Mouse (Mus musculus) thymus, postnatal 14 days (tissue): ENCODE measurements around the gene Apip.

ENCODE experiments used
- DNase-seq: peaks from one replicate; pipeline ENCODE4 v3.0.0; 2021

Apip gene

GRCm38 (mm10) chr2:103073219-103073982 is at the start of gene Apip, which contains the start of gene Pdhx:
TSS of gene Apip (plus strand) at chr2:103073675.
TSS of gene Pdhx (minus strand) at chr2:103073513.
- DNase-seq: peak; percentile 100

- no peak for DNase-seq
These were observed 35.6 kb upstream of the Apip start for GRCm38 (mm10) chr2:103037831-103038230.

- no peak for DNase-seq
These were observed 32.6 kb upstream of the Apip start for GRCm38 (mm10) chr2:103040896-103041295.

GRCm38 (mm10) chr2:103045286-103045685 is 28.2 kb upstream of the Apip start:
- DNase-seq: no peak

GRCm38 (mm10) chr2:103051937-103052893 is 21.3 kb upstream of the Apip start:
- no peak for DNase-seq

- no peak for DNase-seq
These were observed 17.7 kb upstream of the Apip start for GRCm38 (mm10) chr2:103055820-103056219.

- no peak for DNase-seq
These were observed 15.2 kb upstream of the Apip start for GRCm38 (mm10) chr2:103058266-103058665.

GRCm38 (mm10) chr2:103062865-103063264 is 10.6 kb upstream of the Apip start:
- DNase-seq: peak; percentile 42

GRCm38 (mm10) chr2:103066683-103067551 is 6.6 kb upstream of the Apip start:
- DNase-seq: no peak

- no peak for DNase-seq
These were observed 5.8 kb upstream of the Apip start for GRCm38 (mm10) chr2:103067552-103068207.

- no peak for DNase-seq
These were observed 4.9 kb upstream of the Apip start for GRCm38 (mm10) chr2:103068602-103069001.

GRCm38 (mm10) chr2:103069752-103070405 is 3.6 kb upstream of the Apip start:
- no peak for DNase-seq

- no peak for DNase-seq
These were observed 2.9 kb upstream of the Apip start for GRCm38 (mm10) chr2:103070586-103070985.

- DNase-seq: no peak
These were observed 7.6 kb downstream of the Apip start for GRCm38 (mm10) chr2:103081117-103081516.

- DNase-seq: no peak
These were observed 8.2 kb downstream of the Apip start for GRCm38 (mm10) chr2:103081706-103082105.

- no peak for DNase-seq
These were observed 9.4 kb downstream of the Apip start for GRCm38 (mm10) chr2:103082853-103083252.

GRCm38 (mm10) chr2:103084451-103084850 is 11.0 kb downstream of the Apip start:
- DNase-seq: no peak

- no peak for DNase-seq
These were observed 12.2 kb downstream of the Apip start for GRCm38 (mm10) chr2:103085633-103086032.

- peak; percentile 27 for DNase-seq
These were observed 13.0 kb downstream of the Apip start for GRCm38 (mm10) chr2:103086432-103086831.

GRCm38 (mm10) chr2:103088099-103088498 is 14.6 kb downstream of the Apip start:
- DNase-seq: no peak

GRCm38 (mm10) chr2:103089521-103089920 is 16.0 kb downstream of the Apip start:
- DNase-seq: no peak

GRCm38 (mm10) chr2:103102595-103102994 is 29.1 kb downstream of the Apip start:
- DNase-seq: no peak
